Mouse (Mus musculus): ENCODE data around the gene Col27a1. TPM values are rescaled to one million over a fixed set of nuclear protein-coding genes. Genes with fewer than 3 reads are reported as not detected.

The Col27a1 gene
- total RNA-seq, 1 experiment = 2.4 TPM

- no peak for TF ChIP-seq ZNF384 (IDR thresholded peaks at IDR 0.05; ENCODE audit: low read depth, low read length)
- TF ChIP-seq MAFK (IDR thresholded peaks at IDR 0.05; ENCODE audit: insufficient read depth, low read depth, low read length) = no peak
- no peak for TF ChIP-seq CHD2 (IDR thresholded peaks at IDR 0.05; ENCODE audit: low read depth, low read length)
- TF ChIP-seq ZC3H11A (IDR thresholded peaks at IDR 0.05; ENCODE audit: borderline replicate concordance, low read depth, low read length) = no peak
- no peak for TF ChIP-seq HCFC1 (IDR thresholded peaks at IDR 0.05; ENCODE audit: borderline replicate concordance, insufficient read depth, low read length)
- in situ Hi-C loops (cut with MboI; ENCODE audit: low sequenced_read_pairs in 2 of 2, unreplicated experiment in 2 of 2) = no loop called here
- H3K27ac ChIP-seq (ENCODE audit: insufficient read depth, low read depth, low read length, poor library complexity, severe bottlenecking) = no peak overlapping the region
These were observed 16.3 kb downstream of the Col27a1 start for GRCm38 (mm10) chr4:63229991-63230581.

DNA sequence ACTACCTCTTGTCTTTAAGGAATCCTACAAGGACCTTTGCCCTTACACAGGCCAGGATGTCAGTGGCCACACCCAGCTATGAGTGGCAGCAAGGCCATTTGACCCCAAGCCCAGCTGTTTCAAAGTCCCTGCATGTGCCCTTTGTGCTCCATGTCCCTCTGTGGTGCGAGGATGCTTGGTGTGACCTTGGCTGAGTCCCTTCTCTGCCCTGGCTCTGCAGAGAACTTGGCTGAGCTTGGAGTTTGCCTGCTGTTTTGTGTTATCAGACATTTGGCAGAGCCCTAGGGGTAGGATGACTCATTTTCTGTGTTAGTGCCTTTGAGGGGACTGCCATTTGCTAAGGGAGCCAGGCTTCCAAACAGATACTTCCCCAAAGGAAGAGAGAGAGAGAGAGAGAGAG, 17.3 kb downstream of the Col27a1 start:
- no peaks in the 10 kb centered on the region for H3K4me1 ChIP-seq (ENCODE audit: control insufficient read depth in 2 of 2, insufficient read depth in 2 of 2, low read length in 2 of 2, poor library complexity in 1 of 2)

More at GRCm38 (mm10) chr4:63229991-63230581, 16.3 kb downstream of the Col27a1 start:
- no peaks in the 10 kb centered on the region for H3K9me3 ChIP-seq (ENCODE audit: control insufficient read depth, insufficient read depth, low read depth, low read length)
- no peaks in the 10 kb centered on the region for H3K36me3 ChIP-seq (ENCODE audit: control insufficient read depth, insufficient read depth, low read length, poor library complexity, severe bottlenecking)
- DNase-seq (ENCODE audit: low read depth, low spot score) = no peak
- H3K9ac ChIP-seq (ENCODE audit: insufficient read depth, low read depth, low read length, poor library complexity, severe bottlenecking) = no peak overlapping the region
- no peak overlapping the region for H3K4me3 ChIP-seq (ENCODE audit: insufficient read depth in 1 of 2, low read depth in 1 of 2, low read length in 2 of 2, poor library complexity in 1 of 2, severe bottlenecking in 1 of 2)
- H3K4me1 ChIP-seq (ENCODE audit: control insufficient read depth in 2 of 2, insufficient read depth in 2 of 2, low read length in 2 of 2, poor library complexity in 1 of 2) = no peaks in the 10 kb centered on the region

GRCm38 (mm10) chr4:63232542-63233020, 18.8 kb downstream of the Col27a1 start:
- Histone ChIP-seq H3K9ac (ENCODE audit: insufficient read depth, low read depth, low read length, poor library complexity, severe bottlenecking) (no peak overlapping the region), H3K4me1 (ENCODE audit: control insufficient read depth in 2 of 2, insufficient read depth in 2 of 2, low read length in 2 of 2, poor library complexity in 1 of 2) (no peaks in the 10 kb centered on the region), H3K4me3 (ENCODE audit: insufficient read depth in 1 of 2, low read depth in 1 of 2, low read length in 2 of 2, poor library complexity in 1 of 2, severe bottlenecking in 1 of 2) (no peak overlapping the region), H3K36me3 (ENCODE audit: control insufficient read depth, insufficient read depth, low read length, poor library complexity, severe bottlenecking) (no peaks in the 10 kb centered on the region), H3K27ac (ENCODE audit: insufficient read depth, low read depth, low read length, poor library complexity, severe bottlenecking) (no peak overlapping the region), H3K9me3 (ENCODE audit: control insufficient read depth, insufficient read depth, low read depth, low read length) (no peaks in the 10 kb centered on the region)
- in situ Hi-C loops (cut with MboI; ENCODE audit: low sequenced_read_pairs in 2 of 2, unreplicated experiment in 2 of 2) = no loop called here
- no peak for TF ChIP-seq CHD2 (IDR thresholded peaks at IDR 0.05; ENCODE audit: low read depth, low read length)
- TF ChIP-seq ZNF384 (IDR thresholded peaks at IDR 0.05; ENCODE audit: low read depth, low read length) = no peak
- no peak for TF ChIP-seq ZC3H11A (IDR thresholded peaks at IDR 0.05; ENCODE audit: borderline replicate concordance, low read depth, low read length)
- TF ChIP-seq MAFK (IDR thresholded peaks at IDR 0.05; ENCODE audit: insufficient read depth, low read depth, low read length) = no peak
- no peak for TF ChIP-seq HCFC1 (IDR thresholded peaks at IDR 0.05; ENCODE audit: borderline replicate concordance, insufficient read depth, low read length)
- no peak for DNase-seq (ENCODE audit: low read depth, low spot score)

More for the DNA sequence above, 17.3 kb downstream of the Col27a1 start:
- in situ Hi-C loops (cut with MboI; ENCODE audit: low sequenced_read_pairs in 2 of 2, unreplicated experiment in 2 of 2) = no loop called here
- Histone ChIP-seq H3K4me3 (ENCODE audit: insufficient read depth in 1 of 2, low read depth in 1 of 2, low read length in 2 of 2, poor library complexity in 1 of 2, severe bottlenecking in 1 of 2) (no peak overlapping the region), H3K36me3 (ENCODE audit: control insufficient read depth, insufficient read depth, low read length, poor library complexity, severe bottlenecking) (no peaks in the 10 kb centered on the region), H3K27ac (ENCODE audit: insufficient read depth, low read depth, low read length, poor library complexity, severe bottlenecking) (no peak overlapping the region), H3K9me3 (ENCODE audit: control insufficient read depth, insufficient read depth, low read depth, low read length) (no peaks in the 10 kb centered on the region), H3K9ac (ENCODE audit: insufficient read depth, low read depth, low read length, poor library complexity, severe bottlenecking) (no peak overlapping the region)
- TF ChIP-seq HCFC1 (IDR thresholded peaks at IDR 0.05; ENCODE audit: borderline replicate concordance, insufficient read depth, low read length) (no peak), ZNF384 (IDR thresholded peaks at IDR 0.05; ENCODE audit: low read depth, low read length) (no peak), CHD2 (IDR thresholded peaks at IDR 0.05; ENCODE audit: low read depth, low read length) (no peak), MAFK (IDR thresholded peaks at IDR 0.05; ENCODE audit: insufficient read depth, low read depth, low read length) (no peak), ZC3H11A (IDR thresholded peaks at IDR 0.05; ENCODE audit: borderline replicate concordance, low read depth, low read length) (no peak)
- no peak for DNase-seq (ENCODE audit: low read depth, low spot score)

- in situ Hi-C loops (cut with MboI; ENCODE audit: low sequenced_read_pairs in 2 of 2, unreplicated experiment in 2 of 2) = no loop called here
- H3K9ac ChIP-seq (ENCODE audit: insufficient read depth, low read depth, low read length, poor library complexity, severe bottlenecking) = no peak overlapping the region
- H3K9me3 ChIP-seq (ENCODE audit: control insufficient read depth, insufficient read depth, low read depth, low read length) = no peaks in the 10 kb centered on the region
- no peak for DNase-seq (ENCODE audit: low read depth, low spot score)
- no peaks in the 10 kb centered on the region for H3K4me1 ChIP-seq (ENCODE audit: control insufficient read depth in 2 of 2, insufficient read depth in 2 of 2, low read length in 2 of 2, poor library complexity in 1 of 2)
- no peaks in the 10 kb centered on the region for H3K36me3 ChIP-seq (ENCODE audit: control insufficient read depth, insufficient read depth, low read length, poor library complexity, severe bottlenecking)
- H3K27ac ChIP-seq (ENCODE audit: insufficient read depth, low read depth, low read length, poor library complexity, severe bottlenecking) = no peak overlapping the region
- H3K4me3 ChIP-seq (ENCODE audit: insufficient read depth in 1 of 2, low read depth in 1 of 2, low read length in 2 of 2, poor library complexity in 1 of 2, severe bottlenecking in 1 of 2) = no peak overlapping the region
- TF ChIP-seq HCFC1 (IDR thresholded peaks at IDR 0.05; ENCODE audit: borderline replicate concordance, insufficient read depth, low read length) (no peak), ZC3H11A (IDR thresholded peaks at IDR 0.05; ENCODE audit: borderline replicate concordance, low read depth, low read length) (no peak), ZNF384 (IDR thresholded peaks at IDR 0.05; ENCODE audit: low read depth, low read length) (no peak), CHD2 (IDR thresholded peaks at IDR 0.05; ENCODE audit: low read depth, low read length) (no peak), MAFK (IDR thresholded peaks at IDR 0.05; ENCODE audit: insufficient read depth, low read depth, low read length) (no peak)
These were observed 20.0 kb downstream of the Col27a1 start for GRCm38 (mm10) chr4:63233557-63234452.
